Mouse (Mus musculus): Measurements from ENCODE around the gene P4ha2.

P4ha2 gene

GRCm38 (mm10) chr11:54064412-54064978, 35.4 kb upstream of the P4ha2 start:
- no peak for DNase-seq (ENCODE audit: low read depth, low spot score)
- H3K27me3 ChIP-seq (ENCODE audit: control insufficient read depth, insufficient read depth, low read length, poor library complexity, severe bottlenecking): no peaks in the 10 kb centered on the region

GRCm38 (mm10) chr11:54065106-54065914, 34.6 kb upstream of the P4ha2 start:
- H3K27me3 ChIP-seq (ENCODE audit: control insufficient read depth, insufficient read depth, low read length, poor library complexity, severe bottlenecking): no peaks in the 10 kb centered on the region
- no peaks in the 10 kb centered on the region for H3K36me3 ChIP-seq (ENCODE audit: control insufficient read depth, insufficient read depth, low read length, poor library complexity, severe bottlenecking)
- no peak for DNase-seq (ENCODE audit: low read depth, low spot score)

More at GRCm38 (mm10) chr11:54064412-54064978, 35.4 kb upstream of the P4ha2 start:
- no peaks in the 10 kb centered on the region for H3K36me3 ChIP-seq (ENCODE audit: control insufficient read depth, insufficient read depth, low read length, poor library complexity, severe bottlenecking)

- H3K27me3 ChIP-seq (ENCODE audit: control insufficient read depth, insufficient read depth, low read length, poor library complexity, severe bottlenecking): no peaks in the 10 kb centered on the region
- no peak for DNase-seq (ENCODE audit: low read depth, low spot score)
Observed at GRCm38 (mm10) chr11:54065915-54066178, 34.0 kb upstream of the P4ha2 start.

GRCm38 (mm10) chr11:54066400-54066799, 33.5 kb upstream of the P4ha2 start:
- H3K36me3 ChIP-seq (ENCODE audit: control insufficient read depth, insufficient read depth, low read length, poor library complexity, severe bottlenecking): no peaks in the 10 kb centered on the region
- H3K27me3 ChIP-seq (ENCODE audit: control insufficient read depth, insufficient read depth, low read length, poor library complexity, severe bottlenecking): no peaks in the 10 kb centered on the region
- DNase-seq (ENCODE audit: low read depth, low spot score): no peak

More at GRCm38 (mm10) chr11:54065915-54066178, 34.0 kb upstream of the P4ha2 start:
- H3K36me3 ChIP-seq (ENCODE audit: control insufficient read depth, insufficient read depth, low read length, poor library complexity, severe bottlenecking): no peaks in the 10 kb centered on the region

- no peaks in the 10 kb centered on the region for H3K36me3 ChIP-seq (ENCODE audit: control insufficient read depth, insufficient read depth, low read length, poor library complexity, severe bottlenecking)
- no peaks in the 10 kb centered on the region for H3K27me3 ChIP-seq (ENCODE audit: control insufficient read depth, insufficient read depth, low read length, poor library complexity, severe bottlenecking)
- no peak for DNase-seq (ENCODE audit: low read depth, low spot score)
Observed at GRCm38 (mm10) chr11:54067318-54067995, 32.4 kb upstream of the P4ha2 start.

GRCm38 (mm10) chr11:54067996-54068519, 31.8 kb upstream of the P4ha2 start:
- no peaks in the 10 kb centered on the region for H3K36me3 ChIP-seq (ENCODE audit: control insufficient read depth, insufficient read depth, low read length, poor library complexity, severe bottlenecking)
- no peak for DNase-seq (ENCODE audit: low read depth, low spot score)

GRCm38 (mm10) chr11:54068520-54069371, 31.1 kb upstream of the P4ha2 start, which contains the start of gene Pdlim4:
Gene Pdlim4, minus strand, starts transcription at chr11:54069014.
- no peaks in the 10 kb centered on the region for H3K27me3 ChIP-seq (ENCODE audit: control insufficient read depth, insufficient read depth, low read length, poor library complexity, severe bottlenecking)
- DNase-seq (ENCODE audit: low read depth, low spot score): no peak
- H3K36me3 ChIP-seq (ENCODE audit: control insufficient read depth, insufficient read depth, low read length, poor library complexity, severe bottlenecking): no peaks in the 10 kb centered on the region

More at GRCm38 (mm10) chr11:54067996-54068519, 31.8 kb upstream of the P4ha2 start:
- H3K27me3 ChIP-seq (ENCODE audit: control insufficient read depth, insufficient read depth, low read length, poor library complexity, severe bottlenecking): no peaks in the 10 kb centered on the region

- no peak for DNase-seq (ENCODE audit: low read depth, low spot score)
- Histone ChIP-seq H3K27me3 (ENCODE audit: control insufficient read depth, insufficient read depth, low read length, poor library complexity, severe bottlenecking) (no peaks in the 10 kb centered on the region), H3K36me3 (ENCODE audit: control insufficient read depth, insufficient read depth, low read length, poor library complexity, severe bottlenecking) (no peaks in the 10 kb centered on the region)
Observed at GRCm38 (mm10) chr11:54071726-54072445, 28.0 kb upstream of the P4ha2 start.

- no peak for DNase-seq (ENCODE audit: low read depth, low spot score)
- Histone ChIP-seq H3K36me3 (ENCODE audit: control insufficient read depth, insufficient read depth, low read length, poor library complexity, severe bottlenecking) (no peaks in the 10 kb centered on the region), H3K27me3 (ENCODE audit: control insufficient read depth, insufficient read depth, low read length, poor library complexity, severe bottlenecking) (no peaks in the 10 kb centered on the region)
Observed at GRCm38 (mm10) chr11:54073291-54073690, 26.6 kb upstream of the P4ha2 start.

GRCm38 (mm10) chr11:54075353-54075752, 24.5 kb upstream of the P4ha2 start:
- no peaks in the 10 kb centered on the region for H3K36me3 ChIP-seq (ENCODE audit: control insufficient read depth, insufficient read depth, low read length, poor library complexity, severe bottlenecking)
- no peak for DNase-seq (ENCODE audit: low read depth, low spot score)
- no peaks in the 10 kb centered on the region for H3K27me3 ChIP-seq (ENCODE audit: control insufficient read depth, insufficient read depth, low read length, poor library complexity, severe bottlenecking)

GRCm38 (mm10) chr11:54076101-54076500, 23.8 kb upstream of the P4ha2 start:
- Histone ChIP-seq H3K36me3 (ENCODE audit: control insufficient read depth, insufficient read depth, low read length, poor library complexity, severe bottlenecking) (no peaks in the 10 kb centered on the region), H3K27me3 (ENCODE audit: control insufficient read depth, insufficient read depth, low read length, poor library complexity, severe bottlenecking) (no peaks in the 10 kb centered on the region)
- no peak for DNase-seq (ENCODE audit: low read depth, low spot score)

- H3K27me3 ChIP-seq (ENCODE audit: control insufficient read depth, insufficient read depth, low read length, poor library complexity, severe bottlenecking): no peaks in the 10 kb centered on the region
- H3K36me3 ChIP-seq (ENCODE audit: control insufficient read depth, insufficient read depth, low read length, poor library complexity, severe bottlenecking): no peaks in the 10 kb centered on the region
- no peak for DNase-seq (ENCODE audit: low read depth, low spot score)
Observed at GRCm38 (mm10) chr11:54080435-54080834, 19.5 kb upstream of the P4ha2 start.

GRCm38 (mm10) chr11:54082725-54083124, 17.2 kb upstream of the P4ha2 start:
- no peak for DNase-seq (ENCODE audit: low read depth, low spot score)
- Histone ChIP-seq H3K36me3 (ENCODE audit: control insufficient read depth, insufficient read depth, low read length, poor library complexity, severe bottlenecking) (no peaks in the 10 kb centered on the region), H3K27me3 (ENCODE audit: control insufficient read depth, insufficient read depth, low read length, poor library complexity, severe bottlenecking) (no peaks in the 10 kb centered on the region)

GRCm38 (mm10) chr11:54084976-54085375, 14.9 kb upstream of the P4ha2 start:
- Histone ChIP-seq H3K36me3 (ENCODE audit: control insufficient read depth, insufficient read depth, low read length, poor library complexity, severe bottlenecking) (no peaks in the 10 kb centered on the region), H3K27me3 (ENCODE audit: control insufficient read depth, insufficient read depth, low read length, poor library complexity, severe bottlenecking) (no peaks in the 10 kb centered on the region)
- no peak for DNase-seq (ENCODE audit: low read depth, low spot score)

Data from splenic B cell, adult 2 months (primary cell).